Mouse (Mus musculus) spleen, embryonic (tissue): Measurements from ENCODE around the gene Nek11.

Experiments
- CTCF ChIA-PET: fragments of 350-600 bp; sonication (Branson Sonifier 250); formaldehyde crosslinking; loops from one replicate; lab custom pipeline; 2022; lab: Charles Lee

Nek11 gene

DNA sequence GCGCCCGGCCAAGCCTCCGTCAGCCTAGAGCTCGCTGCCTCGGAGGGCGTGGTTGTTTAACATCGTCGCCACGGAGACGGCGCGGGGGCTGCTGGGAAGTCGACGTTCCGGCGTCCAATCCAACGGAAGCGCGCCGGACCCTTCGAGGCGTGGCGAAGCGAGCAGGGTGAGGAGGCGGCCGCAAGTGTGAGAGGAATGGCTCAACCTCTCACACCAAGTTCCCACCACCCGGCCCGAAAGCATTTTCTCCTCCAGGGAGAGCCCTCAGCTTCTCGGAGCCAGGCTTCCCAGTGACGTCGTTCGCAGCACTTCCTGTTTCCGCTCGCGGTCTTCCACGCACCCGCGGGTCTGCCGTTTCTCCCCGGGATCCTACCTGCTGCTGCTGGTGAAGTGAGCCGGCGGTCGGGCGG lies at the start of gene Nek11, which contains the start of gene Aste1:
Gene Nek11 (minus strand): TSS at position 307 of the 410 bp plus-strand sequence.
Gene Aste1 (plus strand): TSS at position 175 of the 410 bp plus-strand sequence.
- CTCF ChIA-PET, result interaction anchor here (0.5 kb wide), 1 partner anchor 80 kb away, joined by 8 read pairs; no protein-coding TSS in a partner anchor

GRCm38 (mm10) chr9:105408549-105408948 lies 13.2 kb upstream of the Nek11 start:
- CTCF ChIA-PET, result no interaction called here

DNA sequence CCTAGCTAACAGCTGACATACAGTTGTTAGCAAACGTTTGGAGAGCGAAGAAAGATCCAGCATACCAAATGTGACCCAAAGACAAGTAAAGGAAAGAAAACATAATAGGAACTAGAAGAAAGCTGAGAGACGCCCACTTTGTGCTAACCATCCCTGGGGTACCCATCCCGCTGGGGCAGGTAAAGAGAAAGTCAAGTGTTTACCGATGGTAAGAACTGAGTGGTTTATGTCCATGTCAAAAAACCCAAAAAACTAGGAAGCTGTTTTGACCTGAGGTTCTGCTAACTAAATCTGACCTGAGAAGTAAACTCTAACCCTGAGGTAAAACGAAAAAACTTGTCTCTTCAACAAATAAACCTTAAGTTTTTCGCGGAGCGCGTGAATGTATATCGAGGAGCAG lies 604 bp downstream of the Nek11 start:
- CTCF ChIA-PET, result no interaction called here

- CTCF ChIA-PET, result no interaction called here
These were observed 4.7 kb downstream of the Nek11 start for GRCm38 (mm10) chr9:105390616-105391015.

- CTCF ChIA-PET, result no interaction called here
These were observed 6.0 kb downstream of the Nek11 start for GRCm38 (mm10) chr9:105389289-105389688.

DNA sequence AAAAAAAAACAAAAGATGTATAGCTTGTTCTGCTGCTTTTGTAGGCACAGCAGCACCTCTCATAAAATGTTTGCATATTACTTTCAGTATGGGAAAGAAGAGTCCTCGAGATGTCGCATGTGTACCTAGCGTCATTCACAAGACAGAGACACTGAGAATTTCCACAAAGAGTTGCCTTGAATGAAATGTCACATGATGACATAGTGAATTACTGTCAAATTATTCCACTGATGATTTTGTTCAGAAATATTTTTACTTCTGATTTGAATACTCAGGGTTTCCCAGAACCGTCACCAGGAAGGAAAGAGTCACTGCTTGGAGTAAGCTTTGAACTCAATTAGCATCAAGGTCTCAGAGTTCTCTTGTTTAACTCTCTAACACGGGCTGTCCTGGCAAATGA lies 7.9 kb downstream of the Nek11 start:
- CTCF ChIA-PET, result no interaction called here

- CTCF ChIA-PET, result interaction anchor here (0.6 kb wide), 1 partner anchor 1030 kb away, joined by 4 read pairs; no protein-coding TSS in a partner anchor
These were observed 15.7 kb downstream of the Nek11 start for GRCm38 (mm10) chr9:105379533-105380145.

- CTCF ChIA-PET, result no interaction called here
These were observed 17.7 kb downstream of the Nek11 start for GRCm38 (mm10) chr9:105377622-105378021.

GRCm38 (mm10) chr9:105376954-105377530 lies 18.3 kb downstream of the Nek11 start:
- CTCF ChIA-PET, result interaction anchor here (0.7 kb wide), 1 partner anchor 20 kb away, joined by 3 read pairs; no protein-coding TSS in a partner anchor

GRCm38 (mm10) chr9:105376411-105376810 lies 18.9 kb downstream of the Nek11 start:
- CTCF ChIA-PET, result interaction anchor here (0.7 kb wide), 1 partner anchor 21 kb away, joined by 3 read pairs; no protein-coding TSS in a partner anchor

DNA sequence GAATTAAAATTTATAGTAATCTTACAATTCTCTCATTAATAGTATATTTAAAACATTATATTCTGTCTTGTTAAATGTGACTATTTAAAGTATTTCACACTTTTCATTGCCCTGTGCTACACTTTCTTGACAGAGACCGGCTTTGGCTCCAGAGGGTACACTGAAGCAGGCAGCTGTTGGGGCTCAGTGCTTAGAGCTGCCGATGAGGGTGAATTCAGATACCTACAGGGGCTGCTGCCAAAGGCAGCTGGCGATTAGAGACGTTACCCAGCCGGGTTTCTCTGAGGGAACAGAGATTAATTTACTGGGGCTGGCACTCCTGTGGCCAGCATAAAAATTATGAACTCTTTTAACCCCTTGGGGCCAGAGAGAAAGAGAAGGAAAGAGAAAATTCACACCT lies 21.0 kb downstream of the Nek11 start:
- CTCF ChIA-PET, result no interaction called here

DNA sequence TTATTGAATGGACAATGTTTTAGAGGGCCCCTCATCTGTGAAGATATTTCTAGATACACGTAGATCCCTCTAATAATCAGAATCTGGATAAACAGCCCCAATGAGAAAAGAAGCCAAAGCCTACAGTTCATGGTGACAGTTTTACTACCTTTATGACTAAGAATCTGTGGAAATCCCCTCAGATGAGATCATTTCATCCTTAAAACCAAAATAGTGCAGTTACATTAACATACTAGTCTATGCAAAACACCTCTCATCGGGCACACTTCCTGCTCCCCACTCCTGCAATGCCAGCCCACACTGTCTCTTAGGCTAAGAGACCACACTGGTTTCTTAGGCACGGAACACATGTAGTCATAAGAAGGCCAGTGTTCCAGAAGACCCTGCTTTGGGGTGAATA lies 26.7 kb downstream of the Nek11 start:
- CTCF ChIA-PET, result no interaction called here

DNA sequence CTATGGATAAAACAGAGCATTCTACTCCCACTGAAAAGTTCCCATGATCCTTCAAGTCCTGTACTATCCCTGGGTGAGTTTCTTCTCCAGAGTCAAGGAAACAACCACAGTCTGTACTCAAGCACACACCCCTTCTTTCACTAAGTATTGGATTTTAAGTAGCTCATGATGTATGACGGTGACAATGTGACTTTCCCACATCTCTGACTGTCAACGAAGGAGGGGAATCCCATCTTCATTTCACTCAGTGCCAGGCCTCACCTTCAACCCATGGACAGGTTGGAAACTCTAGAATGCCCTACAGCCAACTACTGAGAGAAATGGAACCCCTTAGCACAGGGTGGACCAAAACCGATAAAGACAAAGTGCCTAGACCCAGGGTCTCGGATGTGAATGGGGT lies 29.1 kb downstream of the Nek11 start:
- CTCF ChIA-PET, result interaction anchor here (0.6 kb wide), 1 partner anchor 149 kb away, joined by 3 read pairs; no protein-coding TSS in a partner anchor

DNA sequence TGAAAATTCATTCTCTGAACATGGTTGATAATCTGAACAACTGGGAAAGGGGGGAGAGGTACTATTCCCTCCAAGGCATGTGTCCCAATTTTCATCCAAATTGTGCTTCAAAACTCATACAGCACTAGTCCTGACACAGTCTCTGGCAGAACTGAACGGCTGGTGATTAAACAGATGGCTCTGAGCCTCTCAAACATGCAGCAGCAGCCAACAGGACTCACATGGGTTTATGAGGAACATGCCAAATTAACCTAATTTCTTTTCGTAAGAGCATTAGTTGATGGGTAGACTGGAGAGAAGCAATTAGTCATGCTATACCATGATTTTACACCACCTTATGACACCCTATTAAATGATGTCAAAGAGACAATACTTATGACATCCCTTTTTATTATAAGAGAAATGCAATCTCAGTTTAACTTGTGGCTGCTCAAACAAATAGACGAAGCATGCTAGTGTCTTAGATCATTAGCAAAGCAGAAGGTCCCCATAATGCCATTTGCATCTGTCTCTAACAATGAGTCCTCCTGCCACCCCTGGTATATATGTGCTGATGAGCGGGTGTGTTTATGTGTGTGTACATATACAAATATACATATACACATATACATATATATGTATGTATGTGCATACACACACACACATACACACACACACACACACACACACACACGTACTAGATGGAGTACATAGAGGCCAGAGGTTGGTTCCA lies 31.6 kb downstream of the Nek11 start:
- CTCF ChIA-PET, result no interaction called here

GRCm38 (mm10) chr9:105362181-105362580 lies 33.1 kb downstream of the Nek11 start:
- CTCF ChIA-PET, result no interaction called here

DNA sequence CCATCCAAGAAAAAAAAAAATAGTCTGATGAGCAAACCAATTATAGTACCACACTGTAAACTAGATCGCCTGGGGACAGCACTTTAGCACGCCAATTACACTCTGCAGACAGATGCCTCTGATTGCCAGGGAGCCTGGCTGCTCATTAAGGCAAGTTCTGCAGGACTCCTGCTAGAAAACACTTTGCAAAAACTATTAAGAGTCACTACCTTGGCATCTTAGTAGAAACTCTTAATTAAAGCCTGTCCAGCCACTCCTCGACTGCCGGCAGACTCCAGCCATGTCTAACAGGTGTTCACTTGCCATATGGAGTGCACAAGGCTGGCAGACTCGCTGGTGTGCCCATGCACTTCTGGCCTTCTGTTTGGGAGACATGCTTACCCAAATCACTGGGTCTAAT lies 46.3 kb downstream of the Nek11 start:
- CTCF ChIA-PET, result no interaction called here

GRCm38 (mm10) chr9:105348242-105349031 lies 46.9 kb downstream of the Nek11 start:
- CTCF ChIA-PET, result no interaction called here

GRCm38 (mm10) chr9:105342994-105343656 lies 52.2 kb downstream of the Nek11 start:
- CTCF ChIA-PET, result no interaction called here

GRCm38 (mm10) chr9:105342565-105342964 lies 52.8 kb downstream of the Nek11 start:
- CTCF ChIA-PET, result no interaction called here

DNA sequence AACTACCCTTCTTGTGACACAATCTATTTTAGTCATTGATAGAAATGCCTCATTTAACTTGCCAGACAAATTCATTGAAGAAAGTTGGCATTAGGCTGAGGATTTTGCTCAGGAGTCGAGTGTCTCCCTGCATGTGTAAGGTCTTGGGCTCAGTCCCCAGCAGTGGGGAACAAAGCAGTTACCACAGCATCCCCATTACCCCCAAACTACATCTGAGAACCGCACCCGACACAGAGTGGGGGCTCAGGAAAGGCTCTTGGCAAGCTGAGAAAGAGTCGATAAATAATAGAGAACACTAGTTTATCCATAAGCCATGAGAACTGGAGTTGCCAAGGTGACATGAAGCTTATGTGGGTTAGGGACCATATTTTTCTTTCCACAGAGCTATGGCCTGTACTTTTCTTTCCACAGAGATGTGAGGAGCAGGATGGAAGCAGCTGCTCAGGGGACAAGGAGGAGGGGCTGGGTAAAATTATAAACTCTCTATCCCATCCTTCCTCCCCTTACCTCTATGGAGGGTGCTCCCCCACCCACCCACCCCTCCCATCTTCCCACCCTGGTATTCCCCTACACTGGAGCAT lies 62.8 kb downstream of the Nek11 start:
- CTCF ChIA-PET, result interaction anchor here (0.6 kb wide), 1 partner anchor 1574 kb away, joined by 4 read pairs; no protein-coding TSS in a partner anchor

GRCm38 (mm10) chr9:105321856-105322255 lies 73.5 kb downstream of the Nek11 start:
- CTCF ChIA-PET, result no interaction called here
